Mouse (Mus musculus) heart, adult 2 months (tissue): ENCODE data around the gene Ndufv1.

Experiments used
- CTCF ChIP-seq: fragments of 200-600 bp; IDR thresholded peaks from 2 replicates; pipeline ENCODE4 v1.8.1; 2022; ENCODE audit warnings: antibody characterized with exemption, mild to moderate bottlenecking, moderate library complexity
- POLR2A ChIP-seq: fragments of 200-500 bp; IDR thresholded peaks from 2 replicates; pipeline ENCODE4 v1.6.1; 2011; ENCODE audit warnings: mild to moderate bottlenecking, low read depth, low read length, control low read depth; ENCODE audit not compliant: insufficient read depth

DNA sequence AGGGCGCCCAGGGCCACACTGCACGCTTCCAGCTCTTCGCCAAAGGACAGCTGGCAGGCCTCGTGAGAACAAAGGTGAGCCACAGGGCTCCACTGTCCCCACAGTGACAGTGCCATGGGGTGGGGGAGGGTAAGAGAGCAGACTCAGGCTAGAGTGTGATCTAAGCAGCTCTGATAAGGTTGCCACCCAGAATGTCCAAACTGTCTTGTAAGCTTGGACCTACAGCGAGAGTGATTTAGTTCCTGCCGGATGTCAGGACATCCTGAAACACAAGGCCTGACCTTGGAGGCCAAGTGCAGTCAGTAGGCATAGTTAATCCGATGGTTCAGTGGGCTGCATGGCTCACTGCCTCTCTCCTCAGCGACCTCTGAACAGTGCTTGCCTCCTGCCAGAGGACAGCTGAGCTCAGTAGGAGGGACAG lies 27.3 kb downstream of the Ndufv1 start:
- TF ChIP-seq CTCF, result no peak
- TF ChIP-seq POLR2A, result peak; percentile 46
